ENCODE assay signal across 19 mouse cellular contexts in the genomic region with DNA sequence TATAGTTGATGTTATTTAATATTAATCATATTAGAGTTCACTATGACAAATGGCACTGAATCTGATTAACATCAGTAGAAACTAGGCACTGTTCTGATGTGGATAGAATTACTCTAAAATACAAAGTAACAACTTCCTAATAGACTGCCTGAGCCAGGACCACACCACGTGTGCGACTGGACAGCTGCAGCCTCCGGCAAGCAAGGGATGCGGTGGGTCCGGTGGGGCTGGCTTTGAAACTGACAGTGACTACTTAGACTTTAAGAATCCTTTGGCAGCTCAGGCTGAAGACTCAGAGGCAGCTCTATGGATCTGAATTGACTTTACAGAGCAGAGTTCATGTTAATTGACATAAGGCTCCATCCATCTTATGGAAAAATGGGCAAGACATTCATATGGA.
DNase-seq lines count a peak whose midpoint lies in the region; ATAC-seq and TF ChIP-seq lines count a peak whose summit lies in the region.
"Had no signal": no experiment of that assay in that cellular context is flagged by ENCODE, and none has a peak within 500 bp of the region (broad histone marks: within the 10 kb centered on the region; RNA-seq: fewer than 3 reads in every experiment).

No protein-coding gene starts in this region.

- TF ChIP-seq CTCF in small intestine, adult 2 months (IDR thresholded peaks at IDR 0.05; ENCODE audit: extremely low read depth, insufficient read length, insufficient replicate concordance, low read depth, low read length) = no peak

- no peak for ATAC-seq in heart, embryonic 12.5 days (ENCODE audit: insufficient number of reproducible peaks, low FRiP score)
- no peak for ATAC-seq in liver, embryonic 12.5 days
- ATAC-seq in forebrain, embryonic 16.5 days = no peak
- ATAC-seq: forebrain, embryonic 14.5 days; midbrain, embryonic 13.5 days had no signal

- H3K9ac ChIP-seq in heart, embryonic 12.5 days = no peak overlapping the region
- H3K9ac ChIP-seq in liver, embryonic 12.5 days = no peak overlapping the region
- no peak overlapping the region for H3K9ac ChIP-seq in forebrain, embryonic 16.5 days (replicated peaks; ENCODE audit: low read depth, low read length)
- H3K9ac ChIP-seq: midbrain, embryonic 13.5 days had no signal

- 92% methylated on average over 5 of the region's 5 CpGs for WGBS in heart, embryonic 12.5 days
- WGBS in liver, embryonic 12.5 days (ENCODE audit: insufficient replicate concordance) = 56% methylated on average over 5 of the region's 5 CpGs
- WGBS in small intestine, adult 2 months = 69% methylated on average over 5 of the region's 5 CpGs
- WGBS in forebrain, embryonic 16.5 days = 80% methylated on average over 5 of the region's 5 CpGs

- no peaks in the 10 kb centered on the region for H3K9me3 ChIP-seq in heart, embryonic 12.5 days (replicated peaks)
- no peaks in the 10 kb centered on the region for H3K9me3 ChIP-seq in liver, embryonic 12.5 days (replicated peaks)
- H3K9me3 ChIP-seq in forebrain, embryonic 16.5 days (ENCODE audit: control insufficient read depth, low read length) = no peaks in the 10 kb centered on the region
- H3K9me3 ChIP-seq: midbrain, embryonic 13.5 days had no signal

- no peak overlapping the region for H3K4me3 ChIP-seq in heart, embryonic 12.5 days
- no peak overlapping the region for H3K4me3 ChIP-seq in liver, embryonic 12.5 days
- peak overlapping the region; percentile 42 for H3K4me3 ChIP-seq in small intestine, adult 2 months (ENCODE audit: low read depth, low read length)
- H3K4me3 ChIP-seq in forebrain, embryonic 16.5 days (replicated peaks; ENCODE audit: low read length) = no peak overlapping the region
- H3K4me3 ChIP-seq: midbrain, embryonic 13.5 days had no signal

- no peaks in the 10 kb centered on the region for H3K36me3 ChIP-seq in heart, embryonic 12.5 days
- H3K36me3 ChIP-seq in liver, embryonic 12.5 days = no peaks in the 10 kb centered on the region; the same call in 1 of the 2 replicates
- peaks cover under 1% of the 10 kb centered on the region; the same call in 1 of the 2 replicates for H3K36me3 ChIP-seq in small intestine, adult 2 months (ENCODE audit: control insufficient read depth, insufficient read depth, low read length)
- H3K36me3 ChIP-seq in forebrain, embryonic 16.5 days (ENCODE audit: control insufficient read depth, insufficient read depth) = no peaks in the 10 kb centered on the region
- H3K36me3 ChIP-seq: midbrain, embryonic 13.5 days had no signal

- peaks cover 6% of the 10 kb centered on the region; the same call in 1 of the 2 replicates for H3K4me1 ChIP-seq in heart, embryonic 12.5 days (replicated peaks)
- H3K4me1 ChIP-seq in liver, embryonic 12.5 days = peaks cover 61% of the 10 kb centered on the region
- H3K4me1 ChIP-seq in small intestine, adult 2 months (ENCODE audit: control insufficient read depth, insufficient read depth, insufficient read length, low read length) = peaks cover 11% of the 10 kb centered on the region; the same call in 1 of the 2 replicates
- peaks cover 7% of the 10 kb centered on the region for H3K4me1 ChIP-seq in forebrain, embryonic 16.5 days (replicated peaks; ENCODE audit: control insufficient read depth, insufficient read depth, low read length)

- H3K4me2 ChIP-seq in heart, embryonic 12.5 days = no peak overlapping the region
- H3K4me2 ChIP-seq in liver, embryonic 12.5 days = peak overlapping the region; percentile 42
- H3K4me2 ChIP-seq in forebrain, embryonic 16.5 days (ENCODE audit: low read length) = no peak overlapping the region
- H3K4me2 ChIP-seq: heart, embryonic 11.5 days; midbrain, embryonic 13.5 days had no signal

- no peaks in the 10 kb centered on the region for H3K27me3 ChIP-seq in heart, embryonic 12.5 days (replicated peaks)
- H3K27me3 ChIP-seq in liver, embryonic 12.5 days (replicated peaks) = no peaks in the 10 kb centered on the region
- H3K27me3 ChIP-seq in small intestine, adult 2 months (ENCODE audit: control insufficient read depth, insufficient read depth, low read length) = no peaks in the 10 kb centered on the region
- H3K27me3 ChIP-seq in forebrain, embryonic 16.5 days (replicated peaks; ENCODE audit: control insufficient read depth, insufficient read depth, low read length) = no peaks in the 10 kb centered on the region
- H3K27me3 ChIP-seq: midbrain, embryonic 13.5 days had no signal

- no peak for TF ChIP-seq POLR2A in small intestine, adult 2 months (IDR thresholded peaks at IDR 0.05; ENCODE audit: low read depth, low read length)

- H3K27ac ChIP-seq in heart, embryonic 12.5 days (ENCODE audit: poor library complexity, severe bottlenecking) = no peak overlapping the region
- H3K27ac ChIP-seq in liver, embryonic 12.5 days = peak overlapping the region; percentile 63
- H3K27ac ChIP-seq in small intestine, adult 2 months (ENCODE audit: insufficient read depth, low read depth, low read length) = peak overlapping the region; percentile 47; the same call in 1 of the 2 replicates
- H3K27ac ChIP-seq in forebrain, embryonic 16.5 days (ENCODE audit: low read length) = no peak overlapping the region
- H3K27ac ChIP-seq: midbrain, embryonic 13.5 days had no signal

- DNase-seq in heart, adult 11 months = peak; percentile 83
- DNase-seq in testis, postnatal 14 days (ENCODE audit: low spot score) = peak; percentile 19
- no peak for DNase-seq in testis, postnatal 10 days (ENCODE audit: low spot score)
- no peak for DNase-seq in adrenal gland, adult (ENCODE audit: inconsistent age in 2 of 2, low spot score in 1 of 2)
- DNase-seq: cerebellum, postnatal 14 days; embryo, embryonic 11 days; gastrocnemius, postnatal 36 days; heart, postnatal 36 days; kidney, adult 8-10 months; kidney, postnatal 36 days; lung, postnatal 4 days; retina, postnatal 1 day had no signal

Comparison
In these comparisons a context has a peak if more than half of its experiments do, and no peak if none do; other contexts are left out.
1. DNase-seq: peak in heart, adult 11 months (single experiment) and testis, postnatal 14 days (single experiment); none in testis, postnatal 10 days (single experiment) and adrenal gland, adult (0 of 2).
2. H3K27ac ChIP-seq: peak in liver, embryonic 12.5 days (single experiment) and small intestine, adult 2 months (single experiment); none in heart, embryonic 12.5 days (single experiment) and forebrain, embryonic 16.5 days (single experiment).